8 mouse cellular contexts compared by ENCODE assay signal in the genomic region with DNA sequence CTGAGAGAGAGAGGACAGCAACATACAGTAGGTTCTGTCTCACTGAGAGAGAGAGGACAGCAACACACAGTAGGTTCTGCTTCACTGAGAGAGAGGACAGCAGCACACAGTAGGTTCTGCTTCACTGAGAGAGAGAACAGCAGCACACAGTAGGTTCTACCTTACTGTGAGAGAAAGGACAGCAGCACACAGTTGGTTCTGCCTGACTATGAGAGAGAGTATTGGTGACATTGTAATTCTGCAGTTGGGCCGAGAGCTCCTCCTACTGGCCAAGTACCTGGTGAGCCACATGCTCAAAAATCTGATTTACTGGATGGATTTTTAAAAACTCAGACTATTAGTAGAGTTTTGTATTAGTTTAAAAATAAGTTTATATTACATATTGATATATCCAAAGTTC. TPM values are rescaled to one million over a fixed set of nuclear protein-coding genes. Genes with fewer than 3 reads are reported as not detected.
DNase-seq lines count a peak whose midpoint lies in the region; ATAC-seq and TF ChIP-seq lines count a peak whose summit lies in the region.

No protein-coding gene starts in this region.

- H3K9ac ChIP-seq in embryonic facial prominence, embryonic 14.5 days (ENCODE audit: low read depth, low read length): no peak overlapping the region

- H3K4me1 ChIP-seq in bone marrow macrophage, adult 2 months (ENCODE audit: control insufficient read depth, insufficient read depth, low read length): no peaks in the 10 kb centered on the region
- H3K4me1 ChIP-seq in embryonic facial prominence, embryonic 14.5 days (ENCODE audit: control insufficient read depth, insufficient read depth, low read length): no peaks in the 10 kb centered on the region

- no peaks in the 10 kb centered on the region for H3K9me3 ChIP-seq in embryonic facial prominence, embryonic 14.5 days (ENCODE audit: control insufficient read depth, low read length)

- no peaks in the 10 kb centered on the region for H3K27me3 ChIP-seq in embryonic facial prominence, embryonic 14.5 days (replicated peaks; ENCODE audit: control insufficient read depth, insufficient read depth, low read length)

- peaks cover 25% of the 10 kb centered on the region for H3K36me3 ChIP-seq in embryonic facial prominence, embryonic 14.5 days (ENCODE audit: control insufficient read depth, insufficient read depth, low read length)

- no peak for TF ChIP-seq POLR2A in bone marrow macrophage, adult 2 months (IDR thresholded peaks at IDR 0.05; ENCODE audit: borderline replicate concordance, low read depth, low read length)

- TF ChIP-seq CTCF in bone marrow macrophage, adult 2 months (IDR thresholded peaks at IDR 0.05; ENCODE audit: low read depth, low read length): peak; percentile 41
- TF ChIP-seq CTCF in layer of hippocampus, adult 2 months (conservative IDR thresholded peaks at IDR 0.05): peak; percentile 91

- H3K4me2 ChIP-seq in embryonic facial prominence, embryonic 14.5 days (ENCODE audit: low read depth, low read length): no peak overlapping the region

- no peak overlapping the region for H3K27ac ChIP-seq in bone marrow macrophage, adult 2 months (ENCODE audit: insufficient read depth, low read depth, low read length)
- no peak overlapping the region for H3K27ac ChIP-seq in embryonic facial prominence, embryonic 14.5 days (replicated peaks; ENCODE audit: low read depth, low read length)
- no peak overlapping the region for H3K27ac ChIP-seq in layer of hippocampus, adult 2 months

- no peak overlapping the region for H3K4me3 ChIP-seq in bone marrow macrophage, adult 2 months (ENCODE audit: insufficient read depth, low read length)
- no peak overlapping the region for H3K4me3 ChIP-seq in embryonic facial prominence, embryonic 14.5 days (ENCODE audit: low read depth, low read length)
- H3K4me3 ChIP-seq in layer of hippocampus, adult 2 months: no peak overlapping the region

- no peak for ATAC-seq in embryonic facial prominence, embryonic 14.5 days (ENCODE audit: low read depth)
- ATAC-seq in hematopoietic stem cell, adult 5-6 weeks (replicated peaks in 1 of 2; ENCODE audit: insufficient read depth in 1 of 2, low FRiP score in 2 of 2, low TSS enrichment in 1 of 2, low read depth in 1 of 2, poor library complexity in 2 of 2, severe bottlenecking in 2 of 2): peak; percentile 49 to 80; a peak in 2 of 4 replicates

- peak; percentile 20 for DNase-seq in MEL-GATA-1-ER (ENCODE audit: extremely low read depth, low read depth)
- DNase-seq in embryonic facial prominence, embryonic 14.5 days (ENCODE audit: low spot score): peak; percentile 74
- DNase-seq in layer of hippocampus, adult 2 months (ENCODE audit: low spot score in 2 of 2): peak; percentile 38 to 75
- DNase-seq in lung, postnatal 14 days: peak; percentile 85
- peak; percentile 81 to 86 for DNase-seq in right cerebral cortex, adult 2 months (ENCODE audit: low spot score in 2 of 2)
- no peak for DNase-seq in Muller cell, postnatal 12 days (ENCODE audit: inconsistent ontology term)

- WGBS in embryonic facial prominence, embryonic 14.5 days: 13% methylated on average over 1 of the region's 1 CpGs

RNA-seq across cellular contexts. Expression of a gene that starts 47.6 kb away (rescaled TPM):
- not detected in 2 replicates for polyA plus RNA-seq in bone marrow macrophage, adult 2 months (2012; ENCODE audit: insufficient read depth, insufficient read length, missing spikeins)
- polyA plus RNA-seq in embryonic facial prominence, embryonic 14.5 days (2014; fragmentation: Nextera tagmentation; extraction: Ambion mirVana): not detected in 2 replicates
- not detected in 2 replicates for total RNA-seq in hematopoietic stem cell, adult 5-6 weeks (2017)
- not detected for total RNA-seq in layer of hippocampus, adult 2 months (2021)
